Mouse (Mus musculus): ENCODE results near the gene Dcxr. TPM values are rescaled to one million over a fixed set of nuclear protein-coding genes. Genes with fewer than 3 reads are reported as not detected.
A peak's percentile ranks its signal among the peaks of the same experiment; 100 is the strongest.

The Dcxr gene
- polyA plus RNA-seq, 2 experiments, result 18.5 to 21.8 TPM

GRCm38 (mm10) chr11:120706120-120706519, 21.0 kb downstream of the Dcxr start:
- ATAC-seq (ENCODE audit: low FRiP score, low read depth) (no peak), DNase-seq (ENCODE audit: low spot score) (no peak)
- H3K4me3 ChIP-seq (replicated peaks; ENCODE audit: low read length), result no peak overlapping the region
- peaks cover 47% of the 10 kb centered on the region for H3K36me3 ChIP-seq (ENCODE audit: control insufficient read depth, insufficient read depth, low read length)
- no peak overlapping the region for H3K4me2 ChIP-seq (replicated peaks; ENCODE audit: low read depth, low read length, severe bottlenecking)
- no peaks in the 10 kb centered on the region for H3K9me3 ChIP-seq (ENCODE audit: control insufficient read depth, low read length)
- no peak overlapping the region for H3K9ac ChIP-seq (ENCODE audit: low read depth, low read length, severe bottlenecking)
- peaks cover 31% of the 10 kb centered on the region for H3K4me1 ChIP-seq (ENCODE audit: control insufficient read depth, insufficient read depth, low read length)
- no peak overlapping the region for H3K27ac ChIP-seq (replicated peaks; ENCODE audit: low read depth, low read length)
- TF ChIP-seq POLR2A (IDR thresholded peaks at IDR 0.05; ENCODE audit: borderline replicate concordance, extremely low read depth, insufficient read depth, insufficient read length), result no peak
- 61% methylated on average over 5 of the region's 5 CpGs for whole genome bisulfite sequencing
- H3K27me3 ChIP-seq (ENCODE audit: control insufficient read depth, insufficient read depth, low read length), result no peaks in the 10 kb centered on the region

GRCm38 (mm10) chr11:120704486-120705325, 22.4 kb downstream of the Dcxr start:
- peaks cover 51% of the 10 kb centered on the region for H3K36me3 ChIP-seq (ENCODE audit: control insufficient read depth, insufficient read depth, low read length)
- 22% methylated on average over 7 of the region's 8 CpGs for WGBS
- H3K4me2 ChIP-seq (replicated peaks; ENCODE audit: low read depth, low read length, severe bottlenecking), result no peak overlapping the region
- H3K9me3 ChIP-seq (ENCODE audit: control insufficient read depth, low read length), result no peaks in the 10 kb centered on the region
- H3K4me1 ChIP-seq (ENCODE audit: control insufficient read depth, insufficient read depth, low read length), result peaks cover 31% of the 10 kb centered on the region
- peak overlapping the region; percentile 28 for H3K9ac ChIP-seq (ENCODE audit: low read depth, low read length, severe bottlenecking)
- H3K27ac ChIP-seq (replicated peaks; ENCODE audit: low read depth, low read length), result peak overlapping the region; percentile 45; the same call in 1 of the 2 replicates
- H3K4me3 ChIP-seq (replicated peaks; ENCODE audit: low read length), result no peak overlapping the region
- DNase-seq (ENCODE audit: low spot score) (no peak), ATAC-seq (ENCODE audit: low FRiP score, low read depth) (0 out of 2 replicates have a peak, but pooled peaks have one; percentile 21)
- no peak for TF ChIP-seq POLR2A (IDR thresholded peaks at IDR 0.05; ENCODE audit: borderline replicate concordance, extremely low read depth, insufficient read depth, insufficient read length)
- H3K27me3 ChIP-seq (ENCODE audit: control insufficient read depth, insufficient read depth, low read length), result no peaks in the 10 kb centered on the region

GRCm38 (mm10) chr11:120703696-120704454, 23.2 kb downstream of the Dcxr start:
- Histone ChIP-seq H3K9me3 (ENCODE audit: control insufficient read depth, low read length) (no peaks in the 10 kb centered on the region), H3K27me3 (ENCODE audit: control insufficient read depth, insufficient read depth, low read length) (no peaks in the 10 kb centered on the region), H3K9ac (ENCODE audit: low read depth, low read length, severe bottlenecking) (peak overlapping the region; percentile 28; the same call in 1 of the 2 replicates), H3K4me1 (ENCODE audit: control insufficient read depth, insufficient read depth, low read length) (peaks cover 31% of the 10 kb centered on the region), H3K36me3 (ENCODE audit: control insufficient read depth, insufficient read depth, low read length) (peaks cover 52% of the 10 kb centered on the region), H3K27ac (replicated peaks; ENCODE audit: low read depth, low read length) (peak overlapping the region; percentile 40; the same call in 1 of the 2 replicates), H3K4me2 (replicated peaks; ENCODE audit: low read depth, low read length, severe bottlenecking) (0 out of 2 replicates have a peak overlapping the region, but pooled peaks have one; percentile 13), H3K4me3 (replicated peaks; ENCODE audit: low read length) (no peak overlapping the region)
- WGBS, result 25% methylated on average over 14 of the region's 15 CpGs
- ATAC-seq (ENCODE audit: low FRiP score, low read depth) (no peak), DNase-seq (ENCODE audit: low spot score) (no peak)
- no peak for TF ChIP-seq POLR2A (IDR thresholded peaks at IDR 0.05; ENCODE audit: borderline replicate concordance, extremely low read depth, insufficient read depth, insufficient read length)

GRCm38 (mm10) chr11:120697741-120698140, 29.3 kb downstream of the Dcxr start:
- Histone ChIP-seq H3K4me3 (replicated peaks; ENCODE audit: low read length) (no peak overlapping the region), H3K4me1 (ENCODE audit: control insufficient read depth, insufficient read depth, low read length) (peaks cover 10% of the 10 kb centered on the region), H3K9me3 (ENCODE audit: control insufficient read depth, low read length) (peaks cover 5% of the 10 kb centered on the region; the same call in 1 of the 2 replicates), H3K27ac (replicated peaks; ENCODE audit: low read depth, low read length) (no peak overlapping the region), H3K9ac (ENCODE audit: low read depth, low read length, severe bottlenecking) (0 out of 2 replicates have a peak overlapping the region, but pooled peaks have one; percentile 1), H3K27me3 (ENCODE audit: control insufficient read depth, insufficient read depth, low read length) (no peaks in the 10 kb centered on the region), H3K36me3 (ENCODE audit: control insufficient read depth, insufficient read depth, low read length) (peaks cover 52% of the 10 kb centered on the region), H3K4me2 (replicated peaks; ENCODE audit: low read depth, low read length, severe bottlenecking) (no peak overlapping the region)
- 42% methylated on average over 10 of the region's 10 CpGs for WGBS
- TF ChIP-seq POLR2A (IDR thresholded peaks at IDR 0.05; ENCODE audit: borderline replicate concordance, extremely low read depth, insufficient read depth, insufficient read length), result no peak
- DNase-seq (ENCODE audit: low spot score), result no peak
- ATAC-seq (ENCODE audit: low FRiP score, low read depth), result no peak

- no peak overlapping the region for H3K27ac ChIP-seq (replicated peaks; ENCODE audit: low read depth, low read length)
Measured at GRCm38 (mm10) chr11:120696568-120696967, 30.5 kb downstream of the Dcxr start.

More at GRCm38 (mm10) chr11:120696568-120696967, 30.5 kb downstream of the Dcxr start:
- no peak for TF ChIP-seq POLR2A (IDR thresholded peaks at IDR 0.05; ENCODE audit: borderline replicate concordance, extremely low read depth, insufficient read depth, insufficient read length)
- ATAC-seq (ENCODE audit: low FRiP score, low read depth) (no peak), DNase-seq (ENCODE audit: low spot score) (no peak)
- WGBS, result 91% methylated on average over 6 of the region's 6 CpGs
- Histone ChIP-seq H3K4me2 (replicated peaks; ENCODE audit: low read depth, low read length, severe bottlenecking) (no peak overlapping the region), H3K9ac (ENCODE audit: low read depth, low read length, severe bottlenecking) (no peak overlapping the region), H3K4me3 (replicated peaks; ENCODE audit: low read length) (no peak overlapping the region), H3K27me3 (ENCODE audit: control insufficient read depth, insufficient read depth, low read length) (no peaks in the 10 kb centered on the region), H3K36me3 (ENCODE audit: control insufficient read depth, insufficient read depth, low read length) (peaks cover 51% of the 10 kb centered on the region), H3K4me1 (ENCODE audit: control insufficient read depth, insufficient read depth, low read length) (peaks cover 10% of the 10 kb centered on the region), H3K9me3 (ENCODE audit: control insufficient read depth, low read length) (peaks cover 5% of the 10 kb centered on the region; the same call in 1 of the 2 replicates)

Data from limb, embryonic 14.5 days (tissue).